Mouse (Mus musculus) CD4-positive helper T cell, adult 2 months (primary cell): ENCODE measurements around the gene Neo1.

Source experiments
- DNase-seq: peaks from one replicate; pipeline ENCODE4 v3.0.0-alpha.2; 2012; ENCODE audit warnings: low read depth, missing footprints, low spot score

The Neo1 gene

DNA sequence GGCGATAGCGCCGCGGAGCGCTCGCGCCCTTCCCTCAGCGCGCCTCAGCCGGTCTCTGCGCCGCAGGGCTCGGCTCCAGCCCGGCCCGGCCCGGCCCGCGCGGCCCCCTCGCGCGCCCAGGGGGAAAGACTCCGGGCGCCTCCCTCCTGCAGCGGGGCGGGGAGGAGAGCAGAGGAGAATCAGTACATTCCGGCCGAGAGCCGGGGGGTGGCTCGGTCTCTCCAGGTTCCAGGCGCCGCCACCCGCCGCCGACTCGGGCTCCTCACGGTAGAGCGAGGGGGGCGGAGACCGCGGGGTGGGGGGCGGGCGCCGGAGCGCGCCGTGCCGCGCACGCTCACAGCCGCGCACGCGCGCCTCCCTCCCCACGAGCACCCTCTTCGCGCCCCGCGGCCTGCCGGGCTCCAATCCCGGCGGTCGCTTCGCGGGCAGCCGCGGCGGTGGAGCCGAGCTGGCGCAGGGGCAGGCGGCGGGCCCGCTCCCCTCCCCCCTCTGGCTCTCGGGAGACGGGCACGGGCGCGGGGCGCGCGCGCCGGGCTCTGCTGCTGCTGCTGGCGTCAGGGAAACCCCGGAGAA is at the start of gene Neo1:
Gene Neo1 (minus strand): TSS at position 283 of the 573 bp plus-strand sequence.
- DNase-seq: peak; percentile 17

DNA sequence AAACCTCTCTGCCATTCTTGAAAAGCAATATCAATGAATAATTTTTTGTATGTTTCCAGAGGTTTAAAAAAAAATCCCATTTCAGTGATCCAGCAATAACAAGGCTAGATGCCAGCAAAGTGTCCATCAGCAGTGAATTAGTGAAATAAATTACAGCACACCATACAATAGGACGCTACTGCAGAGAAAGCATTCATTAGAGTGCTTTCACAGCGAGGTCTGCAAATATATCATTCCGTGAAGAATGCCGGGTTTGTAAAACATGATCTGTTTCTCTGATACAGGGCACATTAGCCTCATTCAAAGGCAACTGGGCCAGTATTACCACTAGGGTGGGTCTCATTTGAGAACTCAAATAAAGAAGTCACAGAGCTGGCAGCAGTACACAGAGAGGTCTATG is 39.4 kb upstream of the Neo1 start:
- DNase-seq: no peak

DNA sequence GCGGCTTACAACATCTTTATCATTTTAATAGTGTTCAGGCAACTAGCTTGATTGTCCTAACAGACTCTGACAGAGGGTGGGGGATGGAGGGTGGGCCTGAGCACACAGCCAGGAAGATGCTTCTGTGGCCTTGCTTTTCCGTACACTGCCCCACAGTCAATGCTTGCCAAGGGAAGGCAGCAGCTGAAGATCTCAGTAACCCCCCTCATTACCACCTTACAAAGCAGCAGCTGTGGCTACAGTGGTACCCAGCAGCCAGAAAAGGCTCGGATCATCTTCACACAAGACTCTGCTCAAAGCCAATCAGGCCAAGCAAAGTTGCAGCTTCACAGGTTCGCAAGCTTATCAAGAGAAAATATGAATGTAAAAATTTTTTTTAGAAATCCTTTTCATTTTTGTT is 37.6 kb upstream of the Neo1 start:
- DNase-seq: no peak

DNA sequence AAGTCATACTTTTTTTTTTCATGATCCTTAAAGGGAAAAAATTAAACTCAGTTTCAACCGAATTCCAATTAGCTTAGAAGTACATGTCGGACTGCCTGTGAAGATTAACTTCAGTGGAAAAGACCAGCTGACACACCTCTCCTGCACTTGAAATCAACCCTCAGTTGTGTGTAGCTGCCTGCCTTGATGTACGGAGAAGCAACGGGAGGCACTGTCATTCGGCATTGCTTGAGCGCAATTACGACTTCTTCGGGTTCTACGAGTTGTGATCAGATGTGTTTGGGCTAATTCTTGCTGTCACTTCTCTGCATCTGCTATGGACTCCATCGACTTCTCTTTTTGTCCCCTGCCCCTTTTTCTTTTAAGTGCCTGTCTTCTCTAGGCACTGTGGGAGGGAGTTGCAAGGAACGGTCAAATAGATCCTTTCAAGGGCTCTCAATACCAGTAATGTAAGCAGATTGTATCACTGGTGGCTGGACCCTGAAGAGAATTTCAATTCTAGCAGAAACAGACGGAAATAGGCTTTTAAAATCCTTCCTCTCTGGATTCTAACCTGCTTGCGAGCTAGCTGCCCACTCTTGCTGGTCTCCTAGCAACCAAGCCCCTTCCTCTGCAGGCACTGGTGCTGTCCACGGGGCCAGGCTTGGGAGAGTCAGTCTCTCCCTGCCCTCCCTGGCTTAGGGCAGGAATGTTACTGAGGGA is 36.0 kb upstream of the Neo1 start:
- no peak for DNase-seq

DNA sequence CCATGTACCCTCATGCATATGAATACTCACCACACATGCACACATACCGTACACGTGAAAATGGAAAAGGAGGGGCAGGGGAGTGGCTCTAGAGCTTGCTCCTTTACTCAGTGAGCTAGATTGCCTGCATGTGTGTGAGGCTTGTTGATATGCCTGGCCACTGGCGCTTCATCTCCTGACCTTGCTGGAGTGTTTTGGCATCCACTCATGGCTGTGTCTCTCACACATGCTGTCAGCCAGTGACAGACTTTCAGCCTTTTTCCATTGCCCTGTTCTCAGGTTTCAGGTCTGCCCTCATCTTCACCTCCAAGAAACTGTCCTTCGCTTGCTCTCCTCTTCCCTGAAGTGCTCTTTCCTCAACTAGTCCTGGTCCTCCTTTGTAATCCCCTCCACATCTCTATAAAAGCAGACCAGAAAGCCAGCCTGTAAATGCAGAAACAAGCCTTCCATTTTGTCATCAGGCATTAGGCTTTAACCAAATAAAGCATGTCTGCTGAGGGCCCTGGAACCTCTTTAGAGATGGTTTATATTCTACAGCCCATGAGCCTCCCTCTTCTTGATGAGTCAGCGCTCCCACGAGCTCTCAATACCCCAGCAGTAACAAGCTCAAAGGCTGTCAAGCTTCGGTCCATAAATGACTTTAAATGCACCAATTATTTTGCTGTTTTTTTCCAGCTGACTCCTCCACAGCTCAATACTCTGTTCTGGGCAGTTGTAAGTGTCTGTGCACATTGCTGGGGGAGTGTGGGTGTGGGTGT is 35.2 kb upstream of the Neo1 start:
- no peak for DNase-seq

DNA sequence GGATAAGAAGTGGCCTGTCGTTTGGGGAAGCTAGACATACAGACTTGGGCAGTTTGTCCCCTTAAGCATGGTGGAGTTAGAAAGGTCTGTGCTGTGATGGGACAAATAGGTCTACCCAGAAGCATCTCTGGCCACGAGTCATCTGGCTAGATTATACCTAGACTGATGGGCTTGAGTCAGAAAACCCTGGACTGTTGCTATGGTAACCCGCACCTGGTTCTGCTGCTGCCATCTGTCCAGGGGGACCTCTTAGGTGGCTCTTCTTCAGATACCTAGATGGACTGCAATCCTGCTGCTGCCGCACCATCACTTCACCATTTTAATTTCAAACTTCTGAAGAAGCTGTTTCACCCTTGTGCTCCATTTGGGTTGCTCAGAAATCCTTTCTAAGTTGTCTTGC is 34.0 kb upstream of the Neo1 start:
- DNase-seq: no peak

DNA sequence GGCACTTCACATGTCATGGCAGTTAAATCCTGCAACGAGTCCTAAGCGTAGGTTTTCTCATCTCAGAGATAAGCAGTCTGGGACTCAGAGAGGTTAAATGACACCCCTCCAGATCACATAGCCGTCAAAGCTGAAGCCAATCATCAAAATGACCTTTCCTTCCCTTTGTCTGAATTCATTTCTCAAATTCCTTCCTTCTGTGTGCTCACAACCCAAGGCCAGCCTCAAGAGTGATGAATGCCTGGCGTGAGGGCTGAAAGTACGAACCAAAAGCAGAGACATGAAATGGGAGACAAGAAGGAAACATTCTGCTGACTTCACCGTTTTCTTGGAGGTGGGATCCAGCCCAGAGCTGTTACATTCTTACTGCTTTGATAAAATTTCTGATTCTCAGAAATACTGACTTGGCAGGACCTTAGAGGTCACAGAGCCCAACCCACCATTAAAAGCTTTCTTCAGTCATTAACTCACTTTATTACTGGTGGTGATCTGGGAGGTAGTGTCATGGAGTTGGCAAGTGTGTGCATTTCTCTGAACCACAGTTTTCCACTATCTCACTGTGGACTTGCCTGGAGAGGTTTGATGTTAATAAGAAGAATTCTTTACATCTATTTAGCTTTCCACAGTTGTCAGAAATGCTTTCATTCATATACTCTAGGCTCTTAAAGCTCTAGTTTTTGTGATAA is 29.5 kb upstream of the Neo1 start:
- no peak for DNase-seq

DNA sequence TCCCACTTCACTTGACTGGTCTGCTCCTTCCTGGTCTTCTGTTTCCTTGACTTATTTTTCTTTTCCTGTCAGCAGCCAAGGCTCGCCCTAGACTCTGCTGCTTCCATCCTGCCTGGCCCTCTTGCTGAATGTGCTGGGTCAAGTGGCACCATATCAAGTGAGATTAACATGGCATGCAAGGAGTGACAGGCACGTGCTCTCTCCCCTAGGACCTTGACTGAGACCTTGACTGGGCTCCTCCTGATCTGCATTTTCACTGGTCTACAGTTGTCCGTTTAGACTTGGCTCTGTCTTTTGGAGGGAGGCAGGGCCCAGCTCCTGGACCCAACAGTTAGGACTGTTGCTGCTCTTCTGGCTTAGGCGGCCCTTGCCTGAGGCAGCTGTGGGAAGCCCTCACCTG is 26.2 kb upstream of the Neo1 start:
- DNase-seq: no peak

DNA sequence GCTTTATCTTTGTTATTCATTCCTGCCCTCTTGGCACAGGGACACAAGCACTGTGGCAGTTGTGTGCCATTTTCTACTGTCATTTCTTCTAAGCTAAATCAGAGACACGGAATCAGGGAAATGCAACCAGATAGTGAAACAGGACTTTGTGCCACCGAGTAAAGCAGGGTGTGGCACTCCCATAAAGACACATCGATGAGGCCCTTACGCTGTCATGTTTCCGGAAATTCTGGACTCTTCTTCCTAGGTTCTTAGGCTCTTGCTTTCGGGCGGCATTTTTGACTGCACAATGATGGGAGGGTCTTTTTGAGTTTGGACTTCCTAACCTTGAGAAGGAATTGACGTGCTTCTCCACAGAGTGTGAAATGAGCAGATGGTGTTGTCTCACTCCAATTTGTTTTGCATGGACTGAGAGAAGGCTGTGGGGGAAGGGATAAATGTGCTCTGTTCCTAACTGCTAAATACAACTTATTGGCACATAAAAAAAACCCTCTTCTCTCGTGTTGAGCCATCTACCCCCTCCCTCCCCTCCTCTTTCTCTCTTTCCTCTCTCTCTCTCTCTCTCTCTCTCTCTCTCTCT is 23.9 kb upstream of the Neo1 start:
- no peak for DNase-seq

DNA sequence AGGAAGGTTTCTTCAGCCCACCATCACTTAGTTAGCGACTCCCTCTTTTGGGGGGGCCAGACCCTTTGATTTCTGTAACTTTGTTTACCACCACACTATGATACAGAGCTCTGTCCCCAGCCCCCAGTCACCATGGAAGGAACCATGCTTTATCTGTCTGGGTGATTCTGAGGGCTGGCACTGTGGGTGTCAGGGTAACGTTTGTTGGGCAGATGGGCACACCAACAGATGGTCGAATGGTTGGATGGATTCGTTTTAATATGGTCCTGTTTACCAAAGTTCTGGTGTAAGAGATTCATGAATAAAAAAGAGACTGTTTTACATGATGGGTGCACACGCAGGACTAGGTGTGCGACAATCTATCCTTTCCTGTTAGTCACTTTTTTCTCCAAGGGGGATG is 22.9 kb upstream of the Neo1 start:
- no peak for DNase-seq

DNA sequence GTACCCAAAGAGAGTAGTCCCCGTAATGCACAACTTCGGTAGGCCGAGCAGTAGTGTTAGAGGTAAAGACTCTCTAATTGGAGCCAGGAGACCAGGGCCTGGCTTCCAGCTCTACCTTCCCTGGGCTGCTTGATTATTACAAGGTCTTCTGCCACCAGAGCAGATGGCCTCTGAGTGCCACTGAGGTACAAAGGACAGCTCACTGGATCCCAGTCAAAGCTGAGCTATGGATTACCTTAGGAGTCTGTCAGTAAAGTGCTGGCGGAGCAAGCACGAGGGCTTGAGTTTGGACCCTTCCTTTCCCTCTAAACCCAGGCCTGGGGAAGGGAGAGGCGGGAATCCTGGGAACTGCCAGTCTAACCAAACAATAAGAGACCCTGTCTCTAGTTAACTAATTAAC is 21.8 kb upstream of the Neo1 start:
- DNase-seq: no peak

DNA sequence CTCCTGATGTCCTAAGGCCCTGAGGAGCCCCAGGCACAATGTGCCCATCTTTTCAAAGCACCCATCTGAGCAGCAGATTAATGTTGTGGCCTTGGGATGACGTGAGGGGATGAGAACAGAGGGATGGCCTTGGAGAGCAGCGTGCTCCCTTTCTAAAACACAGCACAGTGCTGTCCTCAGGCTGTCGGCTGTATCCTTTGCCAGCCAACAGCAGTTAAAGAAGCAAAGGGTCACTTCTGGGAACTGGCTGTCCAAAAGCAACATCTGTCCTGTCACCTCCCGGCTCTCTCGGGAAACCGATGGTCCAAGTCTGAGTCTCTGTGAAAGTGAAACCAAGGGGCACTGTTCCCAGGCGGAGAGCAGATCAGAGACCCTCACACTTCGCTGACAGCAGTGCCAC is 20.0 kb upstream of the Neo1 start:
- DNase-seq: no peak

DNA sequence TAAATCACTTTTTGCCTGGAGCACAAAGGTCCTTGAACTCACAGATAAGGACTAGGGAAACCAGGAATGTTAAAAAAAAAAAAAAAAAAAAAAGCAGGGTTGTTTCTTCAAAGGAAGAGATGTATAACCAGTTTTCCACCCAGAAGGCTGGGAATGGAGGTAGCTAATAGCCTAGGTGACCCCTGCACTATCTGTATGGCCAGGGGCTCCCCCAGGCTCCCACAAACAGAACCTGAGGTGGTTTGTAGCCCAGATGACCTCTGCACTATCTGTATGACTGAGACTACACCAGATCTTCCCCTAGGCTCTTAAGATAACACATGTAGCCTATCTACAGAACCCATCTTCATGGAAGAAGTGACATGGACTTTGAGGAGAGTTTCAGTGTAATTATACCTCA is 5.6 kb upstream of the Neo1 start:
- no peak for DNase-seq

DNA sequence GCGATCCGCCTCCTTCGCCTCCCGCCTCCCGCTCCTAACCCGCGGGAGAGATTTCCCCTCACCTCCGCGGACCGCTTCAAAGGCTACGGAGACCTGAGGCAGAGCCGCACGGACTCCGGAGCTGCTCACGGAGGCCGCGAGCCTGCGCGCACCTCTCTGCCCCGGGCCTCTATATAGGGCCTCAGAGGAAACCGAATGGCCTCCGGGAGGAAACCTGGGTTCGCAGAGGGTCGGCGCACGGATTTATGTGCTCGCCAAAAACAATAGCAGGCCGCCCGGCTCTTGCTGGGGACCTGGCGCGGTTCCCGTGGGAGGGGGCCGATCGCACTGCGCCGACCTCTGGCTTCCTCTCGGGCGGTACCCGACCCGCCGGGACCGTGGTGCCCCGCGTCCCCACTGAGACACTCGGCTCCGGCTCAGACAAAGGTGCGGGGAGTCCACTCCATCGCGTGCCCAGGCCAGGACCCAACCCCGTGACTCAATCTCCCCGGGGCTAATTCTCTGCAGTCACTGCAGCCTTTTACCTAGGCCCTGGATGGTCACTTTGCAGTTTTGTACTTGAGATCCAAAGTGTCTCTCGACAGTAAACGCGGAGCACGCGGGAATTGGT is 596 bp upstream of the Neo1 start:
- DNase-seq: no peak

DNA sequence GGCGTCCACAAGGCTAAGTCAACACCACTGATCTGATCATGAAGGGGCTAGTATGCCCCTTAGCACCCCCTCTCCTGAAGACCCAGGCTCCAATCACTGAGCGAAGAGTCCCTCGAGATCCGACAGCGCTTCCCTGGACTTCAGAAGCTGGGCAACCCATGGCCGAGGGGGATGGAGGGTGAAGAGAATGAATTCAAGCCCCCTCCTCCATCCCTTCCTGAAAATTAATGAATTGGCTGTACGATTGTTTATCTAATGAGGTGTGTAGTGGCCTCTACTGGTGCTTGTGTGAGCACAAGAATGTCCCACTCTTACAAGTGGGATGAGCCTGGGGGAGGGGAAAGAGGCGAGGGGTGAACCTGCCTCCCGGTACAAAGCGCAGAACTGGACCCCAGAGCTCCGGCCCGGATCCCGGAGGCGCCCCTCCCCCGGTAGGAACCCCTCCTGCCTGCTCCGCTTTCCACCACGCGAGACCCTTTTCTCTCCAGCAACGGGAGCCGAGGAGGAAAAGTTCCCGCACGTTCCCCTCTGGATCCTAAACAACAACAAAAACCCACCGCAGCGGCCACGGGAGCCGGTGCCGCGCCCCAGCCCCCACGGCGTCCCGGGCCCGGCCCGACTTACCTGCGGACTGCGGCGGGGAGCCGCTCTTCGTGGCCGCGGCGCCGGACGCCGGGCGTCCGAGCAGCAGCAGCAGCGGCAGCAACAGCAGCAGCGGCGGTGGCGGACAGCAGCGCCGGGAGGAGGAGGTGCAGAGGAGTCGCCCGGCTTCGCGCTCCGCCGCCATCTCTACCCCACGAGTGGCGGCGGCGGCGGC is 691 bp downstream of the Neo1 start:
- peak; percentile 4 for DNase-seq

DNA sequence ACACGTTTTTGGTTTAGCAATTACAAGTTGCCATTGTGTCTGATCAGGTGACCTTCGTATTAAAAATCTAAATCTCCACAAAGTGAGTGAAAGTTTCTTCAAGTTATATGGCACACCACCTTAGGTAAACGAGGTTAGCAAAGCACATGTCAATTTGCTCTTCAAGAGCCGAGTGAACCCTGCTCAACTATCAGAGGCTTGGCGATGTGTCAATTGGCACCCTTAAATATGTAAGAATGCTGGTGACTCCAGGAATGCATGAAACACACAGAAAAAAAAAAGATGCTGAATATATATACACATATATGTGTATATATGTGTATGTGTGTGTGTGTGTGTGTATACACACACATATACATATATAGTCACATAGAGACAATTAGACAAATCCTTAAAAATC is 1.4 kb downstream of the Neo1 start:
- no peak for DNase-seq

DNA sequence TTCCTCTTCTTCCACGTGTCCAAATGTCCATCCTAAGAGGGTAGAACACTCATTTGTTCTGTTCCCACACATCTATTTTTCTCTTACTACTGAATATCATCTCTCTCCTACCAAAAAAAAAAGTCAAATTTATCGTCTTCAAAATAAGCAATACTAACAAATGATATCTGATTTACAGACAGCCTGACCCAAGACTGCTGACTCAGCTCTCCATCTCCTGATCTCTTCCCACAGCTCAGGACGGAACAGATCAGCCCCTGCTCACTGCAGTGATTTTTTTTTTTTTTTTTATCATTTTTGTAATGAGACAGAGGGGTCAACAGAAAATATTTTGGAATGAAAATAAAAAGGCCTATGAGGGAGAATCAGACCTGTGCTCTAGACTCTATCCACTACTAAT is 2.7 kb downstream of the Neo1 start:
- DNase-seq: no peak

DNA sequence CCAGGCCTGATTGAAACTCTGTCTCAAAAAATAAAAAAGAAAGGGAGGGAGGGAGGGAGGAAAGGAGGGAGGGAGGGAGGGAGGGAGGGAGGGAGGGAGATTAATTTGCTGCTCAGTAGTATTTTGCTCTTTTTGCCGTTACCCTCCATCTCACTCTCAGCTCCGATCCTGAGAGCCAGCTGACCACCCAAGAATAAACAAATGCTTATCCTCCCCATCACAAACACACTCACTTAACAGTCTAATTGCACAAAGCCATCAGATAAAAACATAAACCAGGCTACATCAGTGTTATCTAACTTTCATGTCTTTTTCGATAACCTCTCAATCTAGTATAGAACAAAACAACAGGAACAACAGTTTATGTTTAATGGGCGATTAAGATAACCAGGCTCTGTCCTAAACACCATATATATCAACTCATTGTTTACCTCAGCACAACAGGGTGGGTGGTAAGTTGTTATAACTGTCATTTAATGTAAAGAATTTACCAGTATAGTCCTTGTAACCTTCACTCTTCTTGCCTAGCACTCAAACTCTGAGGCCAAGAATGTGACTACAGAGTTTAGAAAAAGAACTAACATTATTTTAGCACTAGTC is 11.9 kb downstream of the Neo1 start:
- DNase-seq: no peak

DNA sequence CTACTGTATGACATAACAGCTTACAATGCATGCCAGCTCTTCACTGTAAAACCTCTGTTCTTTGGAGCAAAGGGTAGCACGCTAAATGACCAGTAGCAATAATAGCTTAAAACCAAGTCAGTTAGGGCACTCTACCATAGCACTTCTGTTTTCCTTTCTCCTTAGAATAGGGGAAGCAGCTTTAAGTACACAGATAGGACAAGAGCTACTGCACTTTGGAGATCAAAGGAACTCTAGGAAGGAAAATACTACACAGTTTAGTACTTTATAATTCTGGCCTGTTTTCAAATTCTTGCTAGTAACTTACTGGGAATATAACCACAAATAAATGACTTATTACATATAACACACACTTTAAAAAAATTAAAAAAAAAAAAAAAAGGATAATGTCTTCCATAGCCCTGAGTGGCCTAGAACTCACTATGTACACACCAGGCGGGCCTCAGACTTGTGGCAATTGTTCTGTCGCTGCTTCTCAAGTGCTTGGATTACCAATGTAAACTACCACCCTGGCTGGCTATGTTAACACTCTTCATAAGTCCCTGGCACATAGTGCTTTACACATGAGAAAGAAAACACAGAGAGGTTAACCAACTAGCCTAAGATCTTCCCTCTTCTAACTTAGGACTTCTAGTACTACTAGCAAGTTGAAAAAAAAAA is 20.1 kb downstream of the Neo1 start:
- no peak for DNase-seq

DNA sequence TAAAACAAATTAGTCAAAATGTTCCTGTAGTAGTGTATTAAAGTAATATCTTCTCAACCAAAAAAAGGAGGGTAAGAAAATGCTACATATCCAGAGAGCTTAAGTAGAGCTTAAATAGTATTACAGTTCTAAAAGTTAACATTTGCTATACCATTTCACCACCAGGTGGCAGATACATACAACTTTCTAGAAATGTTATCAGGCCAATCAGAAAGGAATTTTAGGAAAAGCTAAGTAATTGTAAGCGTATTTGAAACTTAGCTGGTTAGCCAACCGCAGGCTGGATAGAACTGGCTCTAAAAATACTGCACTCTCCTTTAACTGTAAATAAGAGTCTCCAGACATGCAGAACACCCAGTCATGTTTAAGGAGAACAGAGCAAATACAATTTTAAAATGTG is 22.9 kb downstream of the Neo1 start:
- DNase-seq: peak; percentile 6
